Mouse (Mus musculus): ENCODE measurements at regions not wholly inside any gene's neighbourhood (a gene's known extent, or its start where the extent isn't known, plus 50 kb on each side); places are given as distances from the start of the nearest gene placed in this dataset.

DNA sequence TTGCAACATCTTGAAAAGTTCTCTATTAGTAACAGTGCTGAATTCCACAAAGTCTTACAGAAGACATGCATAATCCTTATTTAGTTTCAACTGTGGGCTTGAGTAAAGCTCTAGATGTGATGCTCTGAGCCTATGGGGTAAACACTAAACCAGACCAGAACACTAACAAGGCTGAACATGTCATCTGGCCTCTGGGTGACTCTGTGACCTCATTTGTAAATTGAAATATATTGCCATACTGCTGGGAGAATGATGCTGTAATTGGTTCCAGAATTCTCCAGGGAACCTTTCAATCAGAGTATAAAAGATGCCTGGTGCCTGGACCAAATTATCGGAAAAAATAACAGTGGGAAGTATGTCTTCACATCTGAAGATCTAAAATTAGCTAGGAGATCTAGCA, 309.9 kb upstream of the Megf9 start:
- no peak for DNase-seq
- no peak for ATAC-seq
- no peak for TF ChIP-seq CTCF (IDR thresholded peaks at IDR 0.05; ENCODE audit: low read depth)
- H3K4me1 ChIP-seq (ENCODE audit: insufficient read depth) = no peaks in the 10 kb centered on the region
- H3K9me3 ChIP-seq (ENCODE audit: low read length) = no peaks in the 10 kb centered on the region
- H3K9ac ChIP-seq = no peak overlapping the region
- no peak overlapping the region for H3K4me2 ChIP-seq (ENCODE audit: low read depth)
- no peaks in the 10 kb centered on the region for H3K36me3 ChIP-seq (ENCODE audit: insufficient read depth)
- no peak overlapping the region for H3K4me3 ChIP-seq (ENCODE audit: low read depth, low read length)
- WGBS = 60% methylated on average over 1 of the region's 1 CpGs
- H3K27ac ChIP-seq (ENCODE audit: low read depth, low read length) = no peak overlapping the region
- H3K27me3 ChIP-seq (ENCODE audit: insufficient read depth, low read length) = no peaks in the 10 kb centered on the region

DNA sequence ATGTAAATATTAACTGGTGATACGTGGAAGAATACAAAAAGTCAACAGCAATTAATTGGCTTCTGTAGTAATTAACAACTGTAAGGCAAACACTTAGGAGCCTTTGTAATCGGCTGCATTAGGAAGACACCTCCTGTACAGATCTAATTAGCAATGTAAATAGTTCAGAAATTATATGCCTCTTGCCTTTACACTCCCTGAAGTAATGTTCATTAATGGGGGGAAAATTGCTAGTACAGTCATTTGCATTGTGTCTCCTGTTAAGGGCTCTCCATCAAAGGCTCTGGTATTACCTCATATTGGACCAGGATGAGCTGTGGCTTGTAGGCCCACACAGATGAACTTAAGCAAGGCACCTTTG, 276.1 kb upstream of the Megf9 start:
- Histone ChIP-seq H3K4me1 (ENCODE audit: insufficient read depth) (no peaks in the 10 kb centered on the region), H3K27me3 (ENCODE audit: insufficient read depth, low read length) (no peaks in the 10 kb centered on the region; the same call in 1 of the 2 replicates), H3K4me2 (ENCODE audit: low read depth) (no peak overlapping the region), H3K9me3 (ENCODE audit: low read length) (no peaks in the 10 kb centered on the region), H3K4me3 (ENCODE audit: low read depth, low read length) (no peak overlapping the region), H3K27ac (ENCODE audit: low read depth, low read length) (no peak overlapping the region), H3K9ac (no peak overlapping the region), H3K36me3 (ENCODE audit: insufficient read depth) (no peaks in the 10 kb centered on the region)
- DNase-seq = peak; percentile 8
- no peak for TF ChIP-seq CTCF (IDR thresholded peaks at IDR 0.05; ENCODE audit: low read depth)
- 16% methylated on average over 2 of the region's 2 CpGs for WGBS
- peak; percentile 65; the same call in 1 of the 2 replicates for ATAC-seq

DNA sequence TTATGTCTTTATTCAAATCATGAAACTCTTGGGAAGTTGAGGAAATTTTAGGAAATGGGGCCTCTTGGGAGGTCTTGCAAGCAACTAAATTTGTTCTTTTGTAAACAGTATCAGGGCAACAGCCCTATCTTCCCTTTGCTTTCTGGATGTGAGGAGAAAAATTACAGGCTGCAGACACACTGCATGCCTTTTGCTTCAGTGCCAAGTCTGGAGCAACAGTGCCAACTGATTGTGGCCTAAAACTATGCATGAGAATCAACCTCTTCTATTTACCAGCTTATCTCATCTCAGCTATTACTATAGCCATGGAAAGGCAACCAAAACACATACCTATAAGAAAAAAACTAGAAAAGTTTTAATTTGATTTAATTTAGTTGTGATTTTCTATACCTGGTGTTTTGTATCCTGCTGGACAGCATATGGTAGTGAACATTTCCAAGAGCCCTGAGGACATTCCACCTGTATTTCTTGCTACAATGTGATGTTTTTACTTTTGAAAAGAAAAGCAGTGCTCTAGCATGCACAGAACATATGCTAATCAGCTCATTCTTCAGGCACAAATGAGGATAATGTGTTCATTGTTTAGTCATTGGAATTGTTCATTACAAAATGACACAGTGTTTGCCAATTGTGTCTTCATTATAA, 275.6 kb upstream of the Megf9 start:
- no peaks in the 10 kb centered on the region for H3K9me3 ChIP-seq (ENCODE audit: low read length)
- no peak for TF ChIP-seq CTCF (IDR thresholded peaks at IDR 0.05; ENCODE audit: low read depth)
- DNase-seq (peak; percentile 41), ATAC-seq (peak; percentile 54; the same call in 1 of the 2 replicates)
- no peak overlapping the region for H3K4me2 ChIP-seq (ENCODE audit: low read depth)
- H3K9ac ChIP-seq = no peak overlapping the region
- H3K4me3 ChIP-seq (ENCODE audit: low read depth, low read length) = no peak overlapping the region
- H3K36me3 ChIP-seq (ENCODE audit: insufficient read depth) = no peaks in the 10 kb centered on the region
- no peaks in the 10 kb centered on the region; the same call in 1 of the 2 replicates for H3K27me3 ChIP-seq (ENCODE audit: insufficient read depth, low read length)
- H3K27ac ChIP-seq (ENCODE audit: low read depth, low read length) = no peak overlapping the region
- no peaks in the 10 kb centered on the region for H3K4me1 ChIP-seq (ENCODE audit: insufficient read depth)

DNA sequence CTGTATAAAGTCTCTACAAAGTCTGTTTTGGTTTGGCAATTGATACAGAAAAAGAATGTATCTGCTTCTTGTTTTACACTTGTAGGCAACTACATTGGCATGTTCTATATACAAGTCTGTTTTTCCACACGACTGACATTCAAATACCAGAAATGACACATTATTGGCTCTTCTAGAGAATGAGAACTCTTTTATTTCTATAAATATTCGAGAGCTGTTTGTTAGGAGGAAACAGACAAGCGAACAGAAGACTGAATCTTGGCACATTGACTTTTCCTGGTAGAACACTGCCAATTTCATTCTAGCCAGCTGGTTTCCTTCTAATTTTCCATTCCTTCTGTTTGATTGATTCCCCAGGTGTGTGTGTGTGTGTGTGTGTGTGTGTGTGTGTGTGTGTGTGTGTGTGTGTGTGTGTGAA, 270.1 kb upstream of the Megf9 start:
- no peak for TF ChIP-seq CTCF (IDR thresholded peaks at IDR 0.05; ENCODE audit: low read depth)
- Histone ChIP-seq H3K9me3 (ENCODE audit: low read length) (no peaks in the 10 kb centered on the region), H3K36me3 (ENCODE audit: insufficient read depth) (no peaks in the 10 kb centered on the region), H3K4me2 (ENCODE audit: low read depth) (no peak overlapping the region), H3K4me1 (ENCODE audit: insufficient read depth) (no peaks in the 10 kb centered on the region), H3K4me3 (ENCODE audit: low read depth, low read length) (no peak overlapping the region), H3K27me3 (ENCODE audit: insufficient read depth, low read length) (no peaks in the 10 kb centered on the region), H3K27ac (ENCODE audit: low read depth, low read length) (no peak overlapping the region), H3K9ac (no peak overlapping the region)
- ATAC-seq (peak; percentile 93), DNase-seq (peak; percentile 82)
- WGBS = 44% methylated on average over 3 of the region's 3 CpGs

DNA sequence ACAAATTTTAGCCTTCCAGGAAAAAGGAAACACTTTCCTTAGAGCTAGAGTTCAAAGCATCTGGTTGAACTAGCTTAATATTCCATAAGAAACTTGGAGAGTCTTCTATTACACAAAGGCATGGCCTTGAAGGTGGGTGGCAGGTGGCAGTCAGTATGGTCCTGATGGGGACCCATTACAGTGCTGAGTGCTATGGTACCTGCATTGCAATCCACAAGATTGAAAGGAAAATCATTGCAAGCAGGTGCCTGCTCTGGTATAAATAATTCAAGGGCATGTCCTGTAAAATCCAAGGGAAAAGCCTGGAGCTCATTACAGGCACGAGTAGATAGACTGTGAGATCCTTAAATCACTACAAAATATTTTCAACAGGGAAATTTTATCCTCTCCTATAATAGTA, 263.7 kb upstream of the Megf9 start:
- DNase-seq = no peak
- Histone ChIP-seq H3K4me2 (ENCODE audit: low read depth) (no peak overlapping the region), H3K4me3 (ENCODE audit: low read depth, low read length) (no peak overlapping the region), H3K4me1 (ENCODE audit: insufficient read depth) (no peaks in the 10 kb centered on the region), H3K27ac (ENCODE audit: low read depth, low read length) (no peak overlapping the region), H3K9me3 (ENCODE audit: low read length) (no peaks in the 10 kb centered on the region), H3K27me3 (ENCODE audit: insufficient read depth, low read length) (no peaks in the 10 kb centered on the region), H3K9ac (no peak overlapping the region), H3K36me3 (ENCODE audit: insufficient read depth) (no peaks in the 10 kb centered on the region)
- TF ChIP-seq CTCF (IDR thresholded peaks at IDR 0.05; ENCODE audit: low read depth) = no peak
- 57% methylated on average over 1 of the region's 1 CpGs for WGBS
- ATAC-seq = no peak

DNA sequence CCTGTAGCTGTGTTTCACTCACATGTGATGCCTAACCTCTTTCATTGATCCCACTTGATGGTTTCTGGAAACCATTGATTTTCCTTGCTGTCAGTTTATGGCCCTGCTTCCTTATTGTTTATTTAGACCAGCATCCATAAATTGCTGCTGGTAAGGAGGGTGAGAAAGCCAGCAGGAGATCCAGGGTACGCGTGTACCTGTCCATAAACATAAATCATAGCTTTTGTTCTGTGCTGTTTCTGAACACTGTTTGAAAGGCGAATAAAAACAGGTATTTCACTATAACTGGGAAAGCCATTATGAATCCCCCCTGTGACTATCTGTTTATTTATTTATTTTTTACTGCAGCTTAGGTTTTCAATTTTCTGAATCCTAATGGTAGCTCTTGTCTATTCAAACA, 263.1 kb upstream of the Megf9 start:
- 88% methylated on average over 3 of the region's 3 CpGs for WGBS
- no peaks in the 10 kb centered on the region for H3K4me1 ChIP-seq (ENCODE audit: insufficient read depth)
- DNase-seq = no peak
- no peak overlapping the region for H3K4me3 ChIP-seq (ENCODE audit: low read depth, low read length)
- no peaks in the 10 kb centered on the region for H3K27me3 ChIP-seq (ENCODE audit: insufficient read depth, low read length)
- H3K9ac ChIP-seq = no peak overlapping the region
- no peak overlapping the region for H3K4me2 ChIP-seq (ENCODE audit: low read depth)
- no peaks in the 10 kb centered on the region for H3K9me3 ChIP-seq (ENCODE audit: low read length)
- H3K36me3 ChIP-seq (ENCODE audit: insufficient read depth) = no peaks in the 10 kb centered on the region
- no peak for ATAC-seq
- TF ChIP-seq CTCF (IDR thresholded peaks at IDR 0.05; ENCODE audit: low read depth) = no peak
- H3K27ac ChIP-seq (ENCODE audit: low read depth, low read length) = no peak overlapping the region

DNA sequence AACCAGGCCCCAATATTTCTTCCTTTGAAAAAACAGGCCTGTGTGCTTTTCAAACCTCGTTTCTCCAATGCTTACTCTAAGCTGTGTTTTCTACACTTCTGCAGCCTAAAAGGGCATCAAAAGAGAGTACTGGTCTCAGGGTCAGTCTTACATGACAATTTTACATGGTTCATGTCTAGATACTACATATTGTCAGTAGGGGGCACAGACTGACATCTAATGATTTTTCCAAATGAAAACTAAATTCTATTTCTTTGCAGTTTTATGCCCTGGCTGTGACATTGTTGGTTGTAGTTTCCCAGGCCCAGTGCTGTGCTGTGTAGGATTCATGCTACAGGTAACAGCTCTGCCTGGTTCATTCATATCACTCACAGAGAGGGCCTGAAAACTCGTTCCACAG, 248.7 kb upstream of the Megf9 start:
- H3K9me3 ChIP-seq (ENCODE audit: low read length) = no peaks in the 10 kb centered on the region
- ATAC-seq = no peak
- WGBS = 45% methylated on average over 2 of the region's 2 CpGs
- H3K36me3 ChIP-seq (ENCODE audit: insufficient read depth) = no peaks in the 10 kb centered on the region
- H3K27ac ChIP-seq (ENCODE audit: low read depth, low read length) = no peak overlapping the region
- peak; percentile 26 for TF ChIP-seq CTCF (IDR thresholded peaks at IDR 0.05; ENCODE audit: low read depth)
- H3K4me2 ChIP-seq (ENCODE audit: low read depth) = no peak overlapping the region
- no peaks in the 10 kb centered on the region for H3K27me3 ChIP-seq (ENCODE audit: insufficient read depth, low read length)
- no peak overlapping the region for H3K9ac ChIP-seq
- DNase-seq = no peak
- no peaks in the 10 kb centered on the region for H3K4me1 ChIP-seq (ENCODE audit: insufficient read depth)
- H3K4me3 ChIP-seq (ENCODE audit: low read depth, low read length) = no peak overlapping the region
